Mouse (Mus musculus) heart, embryonic 11.5 days (tissue): ENCODE measurements around the gene Rpl10a. TPM values are rescaled to one million over a fixed set of nuclear protein-coding genes. Genes with fewer than 3 reads are reported as not detected.
A peak's percentile ranks its signal among the peaks of the same experiment; 100 is the strongest.

ENCODE experiments used
- ATAC-seq: fragments of 200-750 bp; cut with Nextera tagmentation; replicated peaks from 2 replicates; pipeline ENCODE4 v1.8.0; 2017; ENCODE audit warnings: moderate library complexity; ENCODE audit not compliant: insufficient number of reproducible peaks, low FRiP score, low TSS enrichment
- H3K27ac ChIP-seq: fragments of 300-500 bp; sonication (generic); 2 replicates; pipeline ENCODE4 v1.5.1; 2014; ENCODE audit warnings: mild to moderate bottlenecking, low read depth, low read length
- H3K27me3 ChIP-seq: fragments of 300-500 bp; sonication (generic); 2 replicates; pipeline ENCODE4 v1.6.1; 2014; ENCODE audit warnings: mild to moderate bottlenecking, low read length, mixed read lengths; ENCODE audit not compliant: control insufficient read depth, insufficient read depth
- H3K36me3 ChIP-seq: fragments of 300-500 bp; sonication (generic); 2 replicates; pipeline ENCODE4 v1.6.1; 2014; ENCODE audit warnings: mild to moderate bottlenecking, low read length, moderate library complexity, mixed read lengths; ENCODE audit not compliant: control insufficient read depth, insufficient read depth
- H3K4me1 ChIP-seq: fragments of 300-500 bp; sonication (generic); 2 replicates; pipeline ENCODE4 v1.6.1; 2014; ENCODE audit warnings: low read length; ENCODE audit not compliant: control insufficient read depth, insufficient read depth
- H3K4me2 ChIP-seq: fragments of 300-500 bp; sonication (generic); 2 replicates; pipeline ENCODE4 v1.6.1; 2014; ENCODE audit warnings: mild to moderate bottlenecking, moderate library complexity
- H3K4me3 ChIP-seq: fragments of 300-500 bp; sonication (generic); 2 replicates; pipeline ENCODE4 v1.5.1; 2014; ENCODE audit warnings: low read depth, low read length
- H3K9ac ChIP-seq: fragments of 300-500 bp; sonication (generic); 2 replicates; pipeline ENCODE4 v1.6.1; 2014; ENCODE audit warnings: mild to moderate bottlenecking, low read depth, low read length, moderate library complexity
- H3K9me3 ChIP-seq: fragments of 300-500 bp; sonication (generic); replicated peaks from 2 replicates; pipeline ENCODE4 v1.6.1; 2016; ENCODE audit warnings: low read length; ENCODE audit not compliant: control insufficient read depth
- WGBS: fragments of 180-500 bp; shearing (Covaris S2); extraction: QIAGEN DNeasy Blood & Tissue Kit; methylation state at CpG from one replicate; pipeline ENCODE4 v1.1.7; 2014; ENCODE audit not compliant: insufficient replicate concordance; 5-methylcytosine and 5-hydroxymethylcytosine counted together
- polyA plus RNA-seq: library from polyadenylated mRNA; unstranded; fragments of >200 nt; fragmentation: Nextera tagmentation; extraction: Ambion mirVana; gene quantifications from 2 replicates; pipeline ENCODE4 v1.2.1, GENCODE M21; 2014

Rpl10a gene
- polyA plus RNA-seq, 1 experiment from 2014 or later: 446 TPM

DNA sequence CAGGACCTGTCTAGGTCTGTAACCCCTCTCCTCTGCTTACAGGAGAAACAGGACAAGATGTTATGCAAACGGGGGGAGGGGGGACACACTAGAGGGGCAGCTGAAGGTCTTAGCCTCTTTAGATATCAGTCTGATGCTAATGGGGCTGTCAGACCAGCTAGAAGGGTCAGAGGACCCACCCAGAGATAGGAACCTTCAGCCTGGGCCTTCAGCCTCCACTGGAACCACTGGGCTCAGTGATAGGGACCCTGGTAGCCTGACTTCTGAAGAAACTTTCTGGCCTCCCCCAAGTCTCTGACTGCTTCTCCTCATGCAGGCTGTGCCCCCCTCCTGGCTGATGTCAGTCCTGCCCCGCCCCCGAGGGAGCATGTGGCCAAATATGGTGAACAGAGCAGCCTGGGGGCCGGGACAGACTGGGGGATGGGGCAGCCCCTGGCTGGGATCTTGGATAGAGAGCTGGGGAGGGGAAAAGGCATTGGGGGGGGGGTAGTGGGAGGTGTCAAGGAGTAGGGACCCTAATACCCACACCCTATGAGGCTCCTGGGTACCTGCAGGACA is 15.9 kb downstream of the Rpl10a start:
- 17% methylated on average over 4 of the region's 4 CpGs for WGBS
- Histone ChIP-seq H3K36me3 (peaks cover 3% of the 10 kb centered on the region; the same call in 1 of the 2 replicates), H3K9me3 (no peaks in the 10 kb centered on the region), H3K9ac (peak overlapping the region; percentile 58), H3K4me3 (no peak overlapping the region), H3K4me2 (peak overlapping the region; percentile 54), H3K27ac (peak overlapping the region; percentile 92), H3K27me3 (no peaks in the 10 kb centered on the region), H3K4me1 (peaks cover 68% of the 10 kb centered on the region)
- peak; percentile 36; the same call in 1 of the 2 replicates for ATAC-seq

DNA sequence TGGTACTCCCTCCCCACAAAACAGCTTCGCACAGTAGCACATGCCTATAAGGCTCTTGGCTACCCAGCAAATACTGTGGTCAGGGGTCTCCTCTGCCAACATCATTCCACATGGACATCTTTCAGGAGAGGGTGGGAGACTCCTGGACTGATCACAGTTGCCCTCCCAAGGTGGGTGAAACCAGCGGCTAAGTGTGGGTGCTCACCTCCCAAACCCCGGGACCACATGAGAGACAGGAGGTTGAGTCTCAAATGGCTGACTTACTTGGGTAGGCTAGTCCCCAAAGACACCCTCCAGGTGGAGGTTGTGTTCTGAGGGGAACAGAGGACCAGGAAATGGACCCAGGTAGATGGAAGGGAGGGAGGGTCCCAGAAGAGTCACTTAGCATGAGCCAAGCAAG is 16.4 kb downstream of the Rpl10a start:
- Histone ChIP-seq H3K27ac (peak overlapping the region; percentile 92), H3K4me3 (no peak overlapping the region), H3K4me2 (peak overlapping the region; percentile 54), H3K27me3 (no peaks in the 10 kb centered on the region), H3K4me1 (peaks cover 74% of the 10 kb centered on the region), H3K9ac (peak overlapping the region; percentile 59; the same call in 1 of the 2 replicates), H3K9me3 (no peaks in the 10 kb centered on the region), H3K36me3 (peaks cover 2% of the 10 kb centered on the region; the same call in 1 of the 2 replicates)
- ATAC-seq: no peak
- WGBS: 42% methylated on average over 3 of the region's 3 CpGs

- no peaks in the 10 kb centered on the region for H3K9me3 ChIP-seq
- peak overlapping the region; percentile 59 for H3K9ac ChIP-seq
- H3K4me3 ChIP-seq: peak overlapping the region; percentile 2; the same call in 1 of the 2 replicates
- no peaks in the 10 kb centered on the region for H3K27me3 ChIP-seq
- peak overlapping the region; percentile 92 for H3K27ac ChIP-seq
- H3K4me1 ChIP-seq: peaks cover 72% of the 10 kb centered on the region
- WGBS: 5% methylated on average over 8 of the region's 8 CpGs
- peak overlapping the region; percentile 54 for H3K4me2 ChIP-seq
- H3K36me3 ChIP-seq: no peaks in the 10 kb centered on the region
- ATAC-seq: no peak
Observed at GRCm38 (mm10) chr17:28345271-28345721, 17.0 kb downstream of the Rpl10a start.

DNA sequence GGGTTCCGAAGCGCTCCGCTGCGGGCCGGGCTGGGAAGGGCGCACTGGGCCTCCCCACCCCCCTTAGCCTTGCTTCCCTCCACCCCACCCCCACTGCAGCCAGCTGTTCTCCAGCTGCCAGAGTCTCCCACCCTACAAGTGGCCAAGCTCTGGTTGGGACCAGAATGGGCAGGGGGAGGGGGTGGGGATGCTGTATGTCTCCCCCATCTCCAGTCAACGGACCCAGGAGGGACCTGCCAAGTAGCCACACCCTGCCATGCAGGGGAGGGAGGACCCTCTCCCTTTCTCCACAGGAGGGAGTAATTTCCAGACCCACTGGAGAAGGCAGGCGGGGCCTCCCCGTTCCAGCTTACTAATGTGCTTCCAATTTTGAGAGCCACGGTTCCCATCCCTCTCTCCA is 17.6 kb downstream of the Rpl10a start:
- Histone ChIP-seq H3K36me3 (no peaks in the 10 kb centered on the region), H3K27ac (peak overlapping the region; percentile 92), H3K9me3 (no peaks in the 10 kb centered on the region), H3K4me1 (peaks cover 66% of the 10 kb centered on the region), H3K9ac (peak overlapping the region; percentile 59), H3K4me2 (peak overlapping the region; percentile 54), H3K4me3 (peak overlapping the region; percentile 2; the same call in 1 of the 2 replicates), H3K27me3 (no peaks in the 10 kb centered on the region)
- no peak for ATAC-seq
- WGBS: 10% methylated on average over 10 of the region's 10 CpGs

- no peak for ATAC-seq
- H3K4me2 ChIP-seq: no peak overlapping the region
- H3K9me3 ChIP-seq: no peaks in the 10 kb centered on the region
- 81% methylated on average over 10 of the region's 10 CpGs for WGBS
- H3K27me3 ChIP-seq: peaks cover 10% of the 10 kb centered on the region
- H3K4me3 ChIP-seq: no peak overlapping the region
- H3K27ac ChIP-seq: no peak overlapping the region
- no peak overlapping the region for H3K9ac ChIP-seq
- H3K4me1 ChIP-seq: peaks cover 61% of the 10 kb centered on the region
- H3K36me3 ChIP-seq: no peaks in the 10 kb centered on the region
Observed at GRCm38 (mm10) chr17:28347327-28347726, 19.1 kb downstream of the Rpl10a start.

DNA sequence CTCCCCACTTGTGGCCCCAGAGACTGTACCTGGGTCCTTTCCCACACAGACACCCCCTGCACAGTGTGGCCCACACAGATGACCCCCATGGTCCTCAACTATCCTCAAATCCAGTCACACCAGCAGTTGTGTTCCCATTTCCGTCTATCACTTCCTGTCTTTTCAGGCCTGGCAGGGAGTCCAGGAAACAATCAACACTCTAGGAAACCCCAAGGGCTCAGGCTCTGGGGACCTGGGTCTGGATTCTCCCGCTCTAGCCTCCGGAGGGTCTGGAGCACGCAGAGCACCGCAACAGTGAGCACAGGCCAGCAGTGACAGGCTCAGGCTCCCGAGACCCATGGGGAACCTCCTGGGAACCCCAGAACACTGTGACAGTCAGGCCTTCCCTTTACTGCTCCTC is 19.9 kb downstream of the Rpl10a start:
- H3K4me3 ChIP-seq: peak overlapping the region; percentile 86; the same call in 1 of the 2 replicates
- 53% methylated on average over 6 of the region's 6 CpGs for WGBS
- H3K4me1 ChIP-seq: peaks cover 59% of the 10 kb centered on the region
- H3K27me3 ChIP-seq: peaks cover 19% of the 10 kb centered on the region
- peak overlapping the region; percentile 96 for H3K4me2 ChIP-seq
- H3K9ac ChIP-seq: peak overlapping the region; percentile 60
- no peak overlapping the region for H3K27ac ChIP-seq
- H3K9me3 ChIP-seq: no peaks in the 10 kb centered on the region
- no peak for ATAC-seq
- H3K36me3 ChIP-seq: no peaks in the 10 kb centered on the region

DNA sequence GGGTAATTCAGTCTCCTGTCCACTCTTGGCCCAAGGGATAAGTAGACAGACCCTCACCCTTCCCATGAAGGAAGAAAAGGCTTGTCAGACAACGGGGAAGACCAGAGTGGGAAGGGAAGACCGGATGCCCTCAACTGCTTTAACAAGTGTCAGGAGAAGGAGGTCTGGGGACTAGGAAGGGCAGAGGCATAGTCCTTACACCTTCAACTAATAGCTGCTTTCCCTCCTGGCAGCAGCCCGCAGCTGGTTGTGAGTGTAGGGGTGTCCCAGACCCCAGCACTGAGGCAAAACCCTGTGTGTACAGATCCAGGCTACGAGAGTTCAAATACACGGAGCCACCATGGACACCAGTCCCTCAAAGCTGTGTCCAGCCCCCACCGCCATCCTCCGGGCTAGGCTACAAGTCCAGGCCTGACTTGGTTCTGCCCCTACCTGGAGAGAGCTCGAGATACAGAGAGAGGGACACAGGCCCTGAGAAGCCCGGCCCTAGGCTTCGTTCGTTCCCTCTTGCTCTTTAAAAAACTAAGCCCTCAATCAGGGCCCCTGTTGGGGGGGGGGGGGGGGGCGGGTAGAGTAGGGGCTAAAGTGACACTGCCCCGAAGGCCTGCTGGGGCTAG is 21.1 kb downstream of the Rpl10a start:
- Histone ChIP-seq H3K4me2 (peak overlapping the region; percentile 96), H3K9ac (peak overlapping the region; percentile 95), H3K4me1 (peaks cover 48% of the 10 kb centered on the region), H3K4me3 (peak overlapping the region; percentile 86), H3K27ac (peak overlapping the region; percentile 90; the same call in 1 of the 2 replicates), H3K36me3 (no peaks in the 10 kb centered on the region), H3K9me3 (no peaks in the 10 kb centered on the region), H3K27me3 (peaks cover 21% of the 10 kb centered on the region)
- 13% methylated on average over 12 of the region's 13 CpGs for WGBS
- no peak for ATAC-seq

- H3K4me1 ChIP-seq: peaks cover 42% of the 10 kb centered on the region
- peak; percentile 43 for ATAC-seq
- H3K4me3 ChIP-seq: peak overlapping the region; percentile 86
- no peaks in the 10 kb centered on the region for H3K36me3 ChIP-seq
- H3K9ac ChIP-seq: peak overlapping the region; percentile 95
- H3K27ac ChIP-seq: peak overlapping the region; percentile 90
- H3K4me2 ChIP-seq: peak overlapping the region; percentile 96
- no peaks in the 10 kb centered on the region for H3K9me3 ChIP-seq
- under 1% methylated on average over 45 of the region's 54 CpGs for WGBS
- peaks cover 21% of the 10 kb centered on the region for H3K27me3 ChIP-seq
Observed at GRCm38 (mm10) chr17:28349901-28350465, 21.7 kb downstream of the Rpl10a start.
